Mouse (Mus musculus): ENCODE data around the gene Dph1. TPM values are rescaled to one million over a fixed set of nuclear protein-coding genes. Genes with fewer than 3 reads are reported as not detected.

The Dph1 gene
- total and polyA plus RNA-seq, 2 experiments from 2014 or later = 20.2 to 72.1 TPM

- 84% methylated on average over 5 of the region's 5 CpGs for WGBS
Measured at GRCm38 (mm10) chr11:75133391-75133790, 57.6 kb downstream of the Dph1 start.

GRCm38 (mm10) chr11:75132278-75132677 is 58.8 kb downstream of the Dph1 start:
- peak; percentile 46 for DNase-seq (ENCODE audit: low spot score)
- no peaks in the 10 kb centered on the region for H3K9me3 ChIP-seq (replicated peaks; ENCODE audit: control insufficient read depth, low read length)
- H3K27ac ChIP-seq (ENCODE audit: low read depth) = peak overlapping the region; percentile 48; the same call in 1 of the 2 replicates
- H3K4me3 ChIP-seq (ENCODE audit: low read depth, low read length) = no peak overlapping the region
- H3K4me1 ChIP-seq (ENCODE audit: control insufficient read depth, insufficient read depth) = peaks cover 28% of the 10 kb centered on the region
- no peaks in the 10 kb centered on the region for H3K27me3 ChIP-seq (ENCODE audit: control insufficient read depth, insufficient read depth, low read length)
- H3K4me2 ChIP-seq (ENCODE audit: low read depth, low read length) = no peak overlapping the region
- no peaks in the 10 kb centered on the region for H3K36me3 ChIP-seq (replicated peaks; ENCODE audit: control insufficient read depth, insufficient read depth, low read length)
- no peak overlapping the region for H3K9ac ChIP-seq (replicated peaks; ENCODE audit: low read depth, low read length)
- ATAC-seq (ENCODE audit: insufficient read depth, low read depth) = peak; percentile 47
- TF ChIP-seq CTCF (IDR thresholded peaks at IDR 0.05; ENCODE audit: low read depth) (peak; percentile 66), EP300 (IDR thresholded peaks at IDR 0.05; ENCODE audit: low read depth) (no peak)
- WGBS = 32% methylated on average over 5 of the region's 5 CpGs

More at GRCm38 (mm10) chr11:75133391-75133790, 57.6 kb downstream of the Dph1 start:
- Histone ChIP-seq H3K9ac (replicated peaks; ENCODE audit: low read depth, low read length) (no peak overlapping the region; the same call in 1 of the 2 replicates), H3K4me3 (ENCODE audit: low read depth, low read length) (no peak overlapping the region), H3K4me2 (ENCODE audit: low read depth, low read length) (no peak overlapping the region), H3K27ac (ENCODE audit: low read depth) (peak overlapping the region; percentile 77), H3K27me3 (ENCODE audit: control insufficient read depth, insufficient read depth, low read length) (no peaks in the 10 kb centered on the region), H3K36me3 (replicated peaks; ENCODE audit: control insufficient read depth, insufficient read depth, low read length) (no peaks in the 10 kb centered on the region), H3K4me1 (ENCODE audit: control insufficient read depth, insufficient read depth) (peaks cover 32% of the 10 kb centered on the region), H3K9me3 (replicated peaks; ENCODE audit: control insufficient read depth, low read length) (no peaks in the 10 kb centered on the region)
- DNase-seq (ENCODE audit: low spot score) (no peak), ATAC-seq (ENCODE audit: insufficient read depth, low read depth) (no peak)
- no peak for TF ChIP-seq EP300 (IDR thresholded peaks at IDR 0.05; ENCODE audit: low read depth)
- TF ChIP-seq CTCF (IDR thresholded peaks at IDR 0.05; ENCODE audit: low read depth) = no peak

- H3K4me2 ChIP-seq (ENCODE audit: low read depth, low read length) = no peak overlapping the region
- peaks cover 20% of the 10 kb centered on the region for H3K4me1 ChIP-seq (ENCODE audit: control insufficient read depth, insufficient read depth)
- H3K9ac ChIP-seq (replicated peaks; ENCODE audit: low read depth, low read length) = no peak overlapping the region
- no peak for TF ChIP-seq EP300 (IDR thresholded peaks at IDR 0.05; ENCODE audit: low read depth)
- TF ChIP-seq CTCF (IDR thresholded peaks at IDR 0.05; ENCODE audit: low read depth) = no peak
- no peak overlapping the region for H3K27ac ChIP-seq (ENCODE audit: low read depth)
- DNase-seq (ENCODE audit: low spot score) = no peak
- no peaks in the 10 kb centered on the region for H3K27me3 ChIP-seq (ENCODE audit: control insufficient read depth, insufficient read depth, low read length)
- no peaks in the 10 kb centered on the region for H3K9me3 ChIP-seq (replicated peaks; ENCODE audit: control insufficient read depth, low read length)
- 88% methylated on average over 4 of the region's 4 CpGs for WGBS
- H3K36me3 ChIP-seq (replicated peaks; ENCODE audit: control insufficient read depth, insufficient read depth, low read length) = no peaks in the 10 kb centered on the region
- ATAC-seq (ENCODE audit: insufficient read depth, low read depth) = no peak
- H3K4me3 ChIP-seq (ENCODE audit: low read depth, low read length) = no peak overlapping the region
Measured at GRCm38 (mm10) chr11:75131300-75131699, 59.7 kb downstream of the Dph1 start.

- no peak for ATAC-seq (ENCODE audit: insufficient read depth, low read depth)
- WGBS = 100% methylated on average over 6 of the region's 6 CpGs
Measured at GRCm38 (mm10) chr11:75129481-75129880, 61.6 kb downstream of the Dph1 start.

More at GRCm38 (mm10) chr11:75129481-75129880, 61.6 kb downstream of the Dph1 start:
- Histone ChIP-seq H3K27ac (ENCODE audit: low read depth) (no peak overlapping the region), H3K9ac (replicated peaks; ENCODE audit: low read depth, low read length) (no peak overlapping the region), H3K4me3 (ENCODE audit: low read depth, low read length) (no peak overlapping the region), H3K9me3 (replicated peaks; ENCODE audit: control insufficient read depth, low read length) (no peaks in the 10 kb centered on the region), H3K27me3 (ENCODE audit: control insufficient read depth, insufficient read depth, low read length) (no peaks in the 10 kb centered on the region), H3K4me1 (ENCODE audit: control insufficient read depth, insufficient read depth) (peaks cover 17% of the 10 kb centered on the region), H3K36me3 (replicated peaks; ENCODE audit: control insufficient read depth, insufficient read depth, low read length) (no peaks in the 10 kb centered on the region), H3K4me2 (ENCODE audit: low read depth, low read length) (no peak overlapping the region)
- DNase-seq (ENCODE audit: low spot score) = no peak
- TF ChIP-seq EP300 (IDR thresholded peaks at IDR 0.05; ENCODE audit: low read depth) (no peak), CTCF (IDR thresholded peaks at IDR 0.05; ENCODE audit: low read depth) (no peak)

MicroRNAs within 50 kb of the gene (microRNA counts, 519-probe panel; counts per million panel counts)
- 4,175 counts per million, percentile 51 among the panel's probes with 10 or more counts for microRNA mmu-miR-132
- not detected for microRNA mmu-miR-212

Small RNA genes within 50 kb of the gene (microRNA-seq; reads per million reads assigned to microRNA genes)
- gene Mir132 (334 reads per million, percentile 70 among the genes with 10 or more reads in this experiment), gene Mir212 (29.6 reads per million, percentile 41 among the genes with 10 or more reads in this experiment)

Other genes starting within 250 kb of the Dph1 start
- gene Hic1, start 21.7 kb downstream of the Dph1 start, total RNA-seq (2014; rRNA removed; ENCODE audit: low replicate concordance) = 17.8 and 19.5 TPM in 2 replicates
- gene Hic1, start 21.7 kb downstream of the Dph1 start, polyA plus RNA-seq (2015; fragmentation: Nextera tagmentation; extraction: Ambion mirVana) = 4.8 and 6.1 TPM in 2 replicates
- 8.9 and 35.2 TPM in 2 replicates for gene Ovca2, start 12.4 kb downstream of the Dph1 start, total RNA-seq (2014; rRNA removed; ENCODE audit: low replicate concordance)
- 12.9 and 13.4 TPM in 2 replicates for gene Ovca2, start 12.4 kb downstream of the Dph1 start, polyA plus RNA-seq (2015; fragmentation: Nextera tagmentation; extraction: Ambion mirVana)
- gene Rtn4rl1, start 2.5 kb upstream of the Dph1 start, total RNA-seq (2014; rRNA removed; ENCODE audit: low replicate concordance) = 6.0 and 19.7 TPM in 2 replicates
- 12.2 and 12.8 TPM in 2 replicates for gene Rtn4rl1, start 2.5 kb upstream of the Dph1 start, polyA plus RNA-seq (2015; fragmentation: Nextera tagmentation; extraction: Ambion mirVana)
- gene Rpa1, start 157.1 kb upstream of the Dph1 start, total RNA-seq (2014; rRNA removed; ENCODE audit: low replicate concordance) = 115 and 118 TPM in 2 replicates
- 62.9 and 66.9 TPM in 2 replicates for gene Rpa1, start 157.1 kb upstream of the Dph1 start, polyA plus RNA-seq (2015; fragmentation: Nextera tagmentation; extraction: Ambion mirVana)
- gene Smyd4, start 157.2 kb upstream of the Dph1 start, total RNA-seq (2014; rRNA removed; ENCODE audit: low replicate concordance) = 13.1 and 19.7 TPM in 2 replicates
- gene Smyd4, start 157.2 kb upstream of the Dph1 start, polyA plus RNA-seq (2015; fragmentation: Nextera tagmentation; extraction: Ambion mirVana) = 13.2 and 14.8 TPM in 2 replicates
- gene Serpinf1, start 231.5 kb upstream of the Dph1 start, total RNA-seq (2014; rRNA removed; ENCODE audit: low replicate concordance) = 27.3 and 112 TPM in 2 replicates
- 20.4 and 24.4 TPM in 2 replicates for gene Serpinf1, start 231.5 kb upstream of the Dph1 start, polyA plus RNA-seq (2015; fragmentation: Nextera tagmentation; extraction: Ambion mirVana)
- 1.2 and 2.4 TPM in 2 replicates for gene Serpinf2, start 248.3 kb upstream of the Dph1 start, total RNA-seq (2014; rRNA removed; ENCODE audit: low replicate concordance)
- not detected in 2 replicates for gene Serpinf2, start 248.3 kb upstream of the Dph1 start, polyA plus RNA-seq (2015; fragmentation: Nextera tagmentation; extraction: Ambion mirVana)

Data from heart, postnatal 0 days (tissue).